Mouse (Mus musculus): ENCODE data around the gene Arhgap10. TPM values are rescaled to one million over a fixed set of nuclear protein-coding genes. Genes with fewer than 3 reads are reported as not detected.

Arhgap10 gene
- total and polyA plus RNA-seq, 3 experiments, result 2.7 to 5.9 (median 4.8) TPM

- Histone ChIP-seq H3K4me3 (replicated peaks in 1 of 3; ENCODE audit: low read depth in 2 of 3, low read length in 2 of 3, poor library complexity in 1 of 3) (no peak overlapping the region), H3K27me3 (replicated peaks) (no peaks in the 10 kb centered on the region), H3K4me2 (ENCODE audit: insufficient read depth, low read depth, poor library complexity, severe bottlenecking) (no peak overlapping the region), H3K27ac (ENCODE audit: insufficient read depth, low read depth) (no peak overlapping the region), H3K9ac (ENCODE audit: insufficient read depth, low read depth) (no peak overlapping the region), H3K9me3 (replicated peaks; ENCODE audit: low read length) (no peaks in the 10 kb centered on the region), H3K4me1 (ENCODE audit: control insufficient read depth in 1 of 2, insufficient read depth in 2 of 2) (peaks cover 0 to 5% of the 10 kb centered on the region in 2 experiments; a peak in 2 of 4 replicates), H3K36me3 (replicated peaks in 1 of 2; ENCODE audit: control insufficient read depth in 1 of 2, insufficient read depth in 1 of 2, low read length in 1 of 2) (no peaks in the 10 kb centered on the region), H3K79me2 (replicated peaks; ENCODE audit: control insufficient read depth, extremely low read depth, insufficient read depth, poor library complexity, severe bottlenecking) (no peaks in the 10 kb centered on the region)
- dilution Hi-C loops (cut with MboI; ENCODE audit: extremely low pct_ligation_motif_present, extremely low pct_unique_long_range_greater_than_20kb, low sequenced_read_pairs), result no loop called here
- DNase-seq (ENCODE audit: extremely low read depth), result no peak
- no peak for TF ChIP-seq MAFK (IDR thresholded peaks at IDR 0.05; ENCODE audit: insufficient replicate concordance, low read length)
- no peak for TF ChIP-seq NRF1 (IDR thresholded peaks at IDR 0.05; ENCODE audit: low read depth, low read length)
- TF ChIP-seq CHD1 (IDR thresholded peaks at IDR 0.05; ENCODE audit: low read depth, low read length), result no peak
- TF ChIP-seq JUND (conservative IDR thresholded peaks at IDR 0.05; ENCODE audit: low read depth, low read length), result no peak
- in situ Hi-C loops (cut with MboI; ENCODE audit: low pct_ligation_motif_present, low pct_unique_long_range_greater_than_20kb, low sequenced_read_pairs), result no loop called here
Measured at GRCm38 (mm10) chr8:77331180-77331579, 186.6 kb downstream of the Arhgap10 start.

- H3K36me3 ChIP-seq (replicated peaks in 1 of 2; ENCODE audit: control insufficient read depth in 1 of 2, insufficient read depth in 1 of 2, low read length in 1 of 2), result no peaks in the 10 kb centered on the region
- dilution Hi-C loops (cut with MboI; ENCODE audit: extremely low pct_ligation_motif_present, extremely low pct_unique_long_range_greater_than_20kb, low sequenced_read_pairs) (no loop called here), in situ Hi-C loops (cut with MboI; ENCODE audit: low pct_ligation_motif_present, low pct_unique_long_range_greater_than_20kb, low sequenced_read_pairs) (no loop called here)
Measured at GRCm38 (mm10) chr8:77330304-77330703, 187.4 kb downstream of the Arhgap10 start.

GRCm38 (mm10) chr8:77329783-77330182 lies 188.0 kb downstream of the Arhgap10 start:
- TF ChIP-seq RCOR1 (conservative IDR thresholded peaks at IDR 0.05; ENCODE audit: low read depth, low read length) (no peak), RAD21 (IDR thresholded peaks at IDR 0.05; ENCODE audit: low read depth, low read length) (no peak), PAX5 (IDR thresholded peaks at IDR 0.05; ENCODE audit: low read length) (no peak), GABPA (IDR thresholded peaks at IDR 0.05; ENCODE audit: insufficient replicate concordance, low read depth, low read length) (no peak), JUND (conservative IDR thresholded peaks at IDR 0.05; ENCODE audit: low read depth, low read length) (no peak)
- H3K4me3 ChIP-seq (replicated peaks in 1 of 3; ENCODE audit: low read depth in 2 of 3, low read length in 2 of 3, poor library complexity in 1 of 3), result no peak overlapping the region
- in situ Hi-C loops (cut with MboI; ENCODE audit: low pct_ligation_motif_present, low pct_unique_long_range_greater_than_20kb, low sequenced_read_pairs) (no loop called here), dilution Hi-C loops (cut with MboI; ENCODE audit: extremely low pct_ligation_motif_present, extremely low pct_unique_long_range_greater_than_20kb, low sequenced_read_pairs) (no loop called here)
- H3K79me2 ChIP-seq (replicated peaks; ENCODE audit: control insufficient read depth, extremely low read depth, insufficient read depth, poor library complexity, severe bottlenecking), result no peaks in the 10 kb centered on the region
- no peaks in the 10 kb centered on the region for H3K27me3 ChIP-seq (replicated peaks)
- H3K9me3 ChIP-seq (replicated peaks; ENCODE audit: low read length), result no peaks in the 10 kb centered on the region
- H3K27ac ChIP-seq (ENCODE audit: insufficient read depth, low read depth), result no peak overlapping the region
- no peak overlapping the region for H3K4me2 ChIP-seq (ENCODE audit: insufficient read depth, low read depth, poor library complexity, severe bottlenecking)
- DNase-seq (ENCODE audit: extremely low read depth), result no peak
- peaks cover 0 to 5% of the 10 kb centered on the region in 2 experiments; a peak in 2 of 4 replicates for H3K4me1 ChIP-seq (ENCODE audit: control insufficient read depth in 1 of 2, insufficient read depth in 2 of 2)
- no peaks in the 10 kb centered on the region for H3K36me3 ChIP-seq (replicated peaks in 1 of 2; ENCODE audit: control insufficient read depth in 1 of 2, insufficient read depth in 1 of 2, low read length in 1 of 2)
- no peak overlapping the region for H3K9ac ChIP-seq (ENCODE audit: insufficient read depth, low read depth)

More at GRCm38 (mm10) chr8:77330304-77330703, 187.4 kb downstream of the Arhgap10 start:
- TF ChIP-seq E2F4 (IDR thresholded peaks at IDR 0.05; ENCODE audit: insufficient replicate concordance, low read depth, low read length) (no peak), RAD21 (IDR thresholded peaks at IDR 0.05; ENCODE audit: low read depth, low read length) (no peak), RCOR1 (conservative IDR thresholded peaks at IDR 0.05; ENCODE audit: low read depth, low read length) (no peak), MYC (IDR thresholded peaks at IDR 0.05; ENCODE audit: low read depth, low read length) (no peak), ZKSCAN1 (IDR thresholded peaks at IDR 0.05; ENCODE audit: borderline replicate concordance, low read depth, low read length) (no peak), GABPA (IDR thresholded peaks at IDR 0.05; ENCODE audit: insufficient replicate concordance, low read depth, low read length) (no peak), POLR2A (IDR thresholded peaks at IDR 0.05; ENCODE audit: low read depth, low read length) (no peak), MXI1 (IDR thresholded peaks at IDR 0.05; ENCODE audit: low read depth, low read length) (no peak), EP300 (IDR thresholded peaks at IDR 0.05; ENCODE audit: low read length) (no peak), JUN (IDR thresholded peaks at IDR 0.05; ENCODE audit: insufficient read depth, low read depth, low read length) (no peak), PAX5 (IDR thresholded peaks at IDR 0.05; ENCODE audit: low read length) (no peak), CTCF (conservative IDR thresholded peaks at IDR 0.05 in 1 of 2, IDR thresholded peaks at IDR 0.05 in 1 of 2; ENCODE audit: low read depth in 2 of 2, low read length in 2 of 2) (no peak), ELF1 (IDR thresholded peaks at IDR 0.05; ENCODE audit: low read depth, low read length) (no peak), MAZ (IDR thresholded peaks at IDR 0.05; ENCODE audit: low read depth, low read length) (no peak), TBP (conservative IDR thresholded peaks at IDR 0.05; ENCODE audit: low read depth, low read length) (no peak), MEF2A (IDR thresholded peaks at IDR 0.05; ENCODE audit: borderline replicate concordance, low read depth, low read length) (no peak), KAT2A (IDR thresholded peaks at IDR 0.05; ENCODE audit: insufficient replicate concordance, low read length) (no peak), TCF12 (IDR thresholded peaks at IDR 0.05; ENCODE audit: low read depth, low read length) (no peak)
- Histone ChIP-seq H3K27me3 (replicated peaks) (no peaks in the 10 kb centered on the region), H3K4me1 (ENCODE audit: control insufficient read depth in 1 of 2, insufficient read depth in 2 of 2) (peaks cover 0 to 5% of the 10 kb centered on the region in 2 experiments; a peak in 2 of 4 replicates), H3K4me3 (replicated peaks in 1 of 3; ENCODE audit: low read depth in 2 of 3, low read length in 2 of 3, poor library complexity in 1 of 3) (no peak overlapping the region), H3K4me2 (ENCODE audit: insufficient read depth, low read depth, poor library complexity, severe bottlenecking) (no peak overlapping the region), H3K79me2 (replicated peaks; ENCODE audit: control insufficient read depth, extremely low read depth, insufficient read depth, poor library complexity, severe bottlenecking) (no peaks in the 10 kb centered on the region), H3K9ac (ENCODE audit: insufficient read depth, low read depth) (no peak overlapping the region), H3K27ac (ENCODE audit: insufficient read depth, low read depth) (no peak overlapping the region), H3K9me3 (replicated peaks; ENCODE audit: low read length) (no peaks in the 10 kb centered on the region)
- DNase-seq (ENCODE audit: extremely low read depth), result no peak

All from CH12.LX (cell line).